Mouse (Mus musculus) spleen, postnatal 10 days (tissue): ENCODE results near the gene Elavl3.
A peak's percentile ranks its signal among the peaks of the same experiment; 100 is the strongest.

ENCODE experiments used
- DNase-seq, 2 experiments: peaks; one replicate each; pipeline ENCODE4 v3.0.0; 2021 to 2022; ENCODE audit warnings: low spot score in 2 of 2

Elavl3 gene

DNA sequence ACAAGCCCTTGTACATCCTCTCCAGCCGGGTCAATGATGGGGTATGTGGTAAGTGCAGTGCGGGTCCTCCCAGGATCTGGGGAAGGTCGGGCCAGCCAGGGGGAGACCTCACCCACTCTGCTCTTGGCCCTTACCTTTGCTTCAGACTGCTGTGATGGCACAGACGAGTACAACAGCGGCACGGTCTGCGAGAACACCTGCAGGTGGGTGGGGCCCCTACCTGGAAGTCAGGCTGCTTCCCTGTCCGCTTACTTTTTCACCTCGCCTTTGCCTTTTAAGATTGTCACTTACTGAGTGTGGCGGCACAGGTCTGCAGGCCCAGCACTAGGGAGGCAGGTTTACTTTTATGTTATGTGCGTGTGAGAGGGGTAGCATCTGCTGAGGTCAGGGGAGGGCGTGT is 47.3 kb downstream of the Elavl3 start:
- DNase-seq = no peak

DNA sequence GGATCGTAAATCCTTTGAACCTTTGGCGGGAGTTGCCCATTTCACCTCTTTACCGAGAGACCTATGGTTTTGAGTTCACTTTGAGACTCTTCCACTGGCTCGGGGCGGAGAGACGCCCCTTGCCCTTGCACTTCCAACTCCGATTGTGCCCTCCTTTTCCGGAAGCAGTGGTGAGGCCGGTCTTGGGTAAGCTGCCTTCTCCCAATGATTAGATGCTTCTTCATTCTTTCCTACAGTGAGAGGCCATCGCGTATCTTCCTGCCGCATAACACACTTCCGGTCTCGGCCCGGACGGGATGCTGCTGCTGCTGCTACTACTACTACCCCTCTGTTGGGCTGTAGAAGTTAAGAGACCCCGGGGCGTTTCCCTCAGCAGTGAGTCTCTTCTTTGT is 48.7 kb downstream of the Elavl3 start:
- peak in 1 of 2 experiments; percentile 59 for DNase-seq

DNA sequence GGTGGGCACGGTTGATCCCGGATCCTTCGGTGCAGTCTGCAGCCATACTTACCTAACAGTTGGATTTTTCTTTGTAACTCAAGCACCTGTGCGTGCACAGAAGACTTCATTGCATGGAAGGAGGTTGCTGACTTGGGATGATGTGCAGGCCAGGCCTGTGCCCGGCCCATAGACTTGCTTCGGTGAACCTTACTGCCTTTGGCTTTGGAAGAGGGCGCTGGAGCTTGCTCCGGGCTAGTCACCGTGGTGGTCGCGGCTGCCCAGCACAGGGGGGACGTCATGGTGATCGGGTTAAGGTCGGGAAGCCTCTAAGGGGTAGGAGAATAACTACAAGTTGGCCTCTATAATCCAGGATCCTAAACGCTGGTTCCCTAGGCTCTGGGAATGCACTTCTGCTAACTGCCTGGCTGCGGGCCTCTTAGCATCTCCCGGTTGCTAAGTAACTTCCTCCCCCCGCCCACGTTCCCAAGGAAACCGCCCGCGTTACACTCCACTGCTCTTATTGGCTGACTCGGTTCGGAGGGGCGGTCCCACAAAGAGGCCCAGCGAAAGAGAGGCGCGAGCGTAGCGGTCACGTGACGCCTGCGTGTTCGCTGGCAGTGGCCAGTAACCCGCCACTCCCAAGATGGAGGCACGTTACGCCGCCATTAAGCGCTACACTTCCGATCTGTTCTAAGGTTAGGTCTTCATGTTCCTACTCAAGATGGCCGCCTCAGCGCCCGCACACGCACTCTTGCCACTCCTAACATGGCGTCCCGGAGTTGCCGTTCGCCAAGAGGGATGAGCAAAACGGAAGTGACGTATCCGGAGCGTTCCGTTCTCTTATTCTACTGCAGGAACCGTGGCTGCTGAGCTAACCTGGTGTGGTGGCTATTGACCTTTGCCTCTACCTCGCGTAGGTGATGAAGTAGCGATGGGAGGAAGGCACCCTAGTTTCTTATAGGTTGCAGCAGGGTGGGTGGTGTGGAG is 49.3 kb downstream of the Elavl3 start, which contains the start of the genes Ccdc151 and Prkcsh:
Ccdc151 (minus strand) TSS at position 441 of the 969 bp plus-strand sequence.
Prkcsh (plus strand) TSS at position 613 of the 969 bp plus-strand sequence.
- peak; percentile 96 to 99 for DNase-seq

DNA sequence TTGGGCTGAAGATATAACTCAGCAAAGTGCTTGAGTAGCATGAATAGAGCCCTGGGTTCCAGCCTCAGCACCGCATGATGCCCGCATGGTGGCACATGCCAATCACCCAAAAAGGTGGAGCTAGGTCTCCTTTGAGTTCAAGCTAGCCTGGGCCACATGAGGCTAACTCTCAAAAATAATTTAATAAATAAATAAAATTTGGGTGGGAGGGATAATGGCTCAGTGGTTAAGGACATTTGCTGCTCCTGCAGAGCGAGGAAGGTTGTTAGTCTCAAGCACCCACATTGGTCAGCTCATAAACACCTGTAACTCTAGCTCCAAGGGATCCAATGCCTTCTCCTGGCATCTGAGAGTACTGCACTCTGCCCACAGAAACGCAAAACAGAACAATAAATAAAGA is 50.2 kb downstream of the Elavl3 start:
- DNase-seq = no peak

DNA sequence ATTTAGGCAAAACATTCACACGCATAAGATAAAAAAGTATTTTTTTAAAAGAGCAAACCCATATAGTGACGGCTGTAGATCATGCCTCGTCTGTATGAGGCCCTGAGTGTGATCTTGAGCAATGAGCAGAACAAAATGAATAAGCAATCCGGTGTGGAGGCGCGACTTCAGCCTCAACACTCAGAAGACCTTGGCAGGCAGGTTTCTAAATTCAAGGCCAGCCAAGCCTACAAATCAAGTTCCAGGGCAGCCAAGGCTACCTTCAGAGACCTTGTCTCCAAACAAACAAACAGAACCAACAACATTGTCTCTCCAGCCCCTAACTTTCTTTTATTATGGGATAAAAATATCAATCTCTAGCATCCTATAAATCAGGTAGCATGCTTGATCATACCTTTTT is 51.5 kb downstream of the Elavl3 start:
- no peak for DNase-seq

DNA sequence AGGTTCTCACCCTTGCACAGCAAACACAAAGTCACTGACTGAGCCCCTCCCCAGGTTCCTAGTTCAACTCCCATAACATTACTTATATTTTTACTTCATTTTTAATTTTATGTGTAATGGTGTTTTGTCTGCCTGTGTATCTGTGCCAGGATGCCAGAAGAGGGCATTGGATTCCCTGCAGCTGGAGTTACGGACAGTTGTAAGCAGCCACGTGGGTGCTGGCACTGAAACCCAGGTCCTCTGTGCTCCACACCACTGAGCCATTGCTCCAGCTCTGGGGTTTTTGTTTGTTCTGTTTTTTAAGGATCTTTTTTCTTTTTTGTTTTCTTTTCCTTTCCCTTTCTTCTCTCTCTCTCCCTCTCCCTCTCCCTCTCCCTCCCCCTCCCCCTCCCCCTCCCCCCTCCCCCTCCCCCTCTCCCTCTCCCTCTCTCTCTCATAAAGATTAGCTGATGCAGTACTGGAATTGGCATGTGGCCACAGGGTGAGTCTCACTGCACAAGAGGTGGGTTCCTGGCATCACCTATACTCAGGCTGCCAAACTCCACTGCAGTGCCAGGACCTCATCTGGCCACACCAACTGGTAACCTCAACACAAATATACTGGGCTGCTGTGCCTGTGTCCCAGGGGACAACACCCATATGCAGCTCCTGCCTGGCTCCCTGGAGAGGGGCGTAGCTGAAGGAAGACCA is 55.5 kb downstream of the Elavl3 start:
- no peak for DNase-seq

DNA sequence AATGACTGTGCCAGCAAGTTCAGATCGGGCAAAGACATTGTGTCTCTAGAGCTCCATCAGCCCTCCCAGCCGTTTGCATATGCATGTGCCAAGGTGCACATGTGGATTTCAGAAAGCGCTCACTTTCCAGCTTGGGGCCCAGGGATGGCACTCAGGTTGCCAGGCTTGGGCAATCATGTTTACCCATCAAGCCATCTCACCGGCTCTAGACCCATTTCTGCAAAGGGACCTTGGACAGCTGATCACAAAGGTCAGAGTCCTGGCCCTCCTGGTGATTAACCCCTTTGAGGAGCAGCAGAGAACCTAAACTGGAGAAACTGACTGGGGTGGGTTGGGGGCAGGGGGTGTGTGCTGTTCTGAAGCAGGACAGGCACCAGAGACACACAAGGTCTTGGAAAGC is 59.6 kb downstream of the Elavl3 start:
- DNase-seq = no peak

DNA sequence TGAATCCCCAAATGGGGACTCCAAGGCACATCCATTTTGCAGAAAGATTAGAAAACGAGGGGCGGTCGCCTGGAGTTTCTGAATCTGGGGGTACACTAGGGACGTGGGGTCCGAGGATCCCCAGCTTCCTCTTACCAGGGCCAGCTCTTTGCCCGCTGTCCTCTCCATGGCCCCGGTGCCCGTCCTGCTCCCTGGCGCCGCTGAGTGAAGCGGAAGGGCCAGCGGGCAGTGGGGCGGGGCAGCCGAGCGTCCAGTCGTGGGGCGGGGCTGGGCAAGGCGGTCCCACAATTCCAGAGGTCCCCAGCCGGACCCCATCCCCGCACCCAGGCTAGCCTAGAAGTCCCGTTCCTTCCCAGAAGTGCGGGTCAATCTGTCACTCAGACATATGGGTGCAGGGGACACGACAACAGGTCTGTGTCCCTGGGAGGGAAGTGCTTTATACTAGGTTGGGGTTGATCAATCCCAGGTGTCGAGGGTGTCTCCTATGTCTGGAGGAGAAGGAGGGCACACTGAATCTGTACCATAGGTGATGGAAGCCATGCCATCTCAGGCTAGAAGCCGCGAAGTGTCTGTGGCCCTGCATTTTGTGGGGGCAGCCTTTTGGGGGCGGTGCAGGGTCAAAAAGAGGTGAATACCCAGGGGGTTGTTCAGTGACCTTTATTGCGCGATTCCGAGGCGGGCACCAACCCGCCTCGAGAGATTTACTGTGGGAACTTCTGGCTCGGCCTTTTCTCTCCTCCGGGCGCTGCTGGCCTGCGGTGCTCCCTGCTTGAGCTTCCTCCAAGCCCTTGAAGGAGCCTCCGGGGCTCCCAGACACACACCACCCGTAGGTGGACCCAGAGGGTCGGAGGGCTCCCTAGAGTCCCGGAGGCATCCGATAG is 62.4 kb downstream of the Elavl3 start, which contains the start of gene Rgl3:
Rgl3 (minus strand) TSS at position 217 of the 881 bp plus-strand sequence.
- DNase-seq = no peak

DNA sequence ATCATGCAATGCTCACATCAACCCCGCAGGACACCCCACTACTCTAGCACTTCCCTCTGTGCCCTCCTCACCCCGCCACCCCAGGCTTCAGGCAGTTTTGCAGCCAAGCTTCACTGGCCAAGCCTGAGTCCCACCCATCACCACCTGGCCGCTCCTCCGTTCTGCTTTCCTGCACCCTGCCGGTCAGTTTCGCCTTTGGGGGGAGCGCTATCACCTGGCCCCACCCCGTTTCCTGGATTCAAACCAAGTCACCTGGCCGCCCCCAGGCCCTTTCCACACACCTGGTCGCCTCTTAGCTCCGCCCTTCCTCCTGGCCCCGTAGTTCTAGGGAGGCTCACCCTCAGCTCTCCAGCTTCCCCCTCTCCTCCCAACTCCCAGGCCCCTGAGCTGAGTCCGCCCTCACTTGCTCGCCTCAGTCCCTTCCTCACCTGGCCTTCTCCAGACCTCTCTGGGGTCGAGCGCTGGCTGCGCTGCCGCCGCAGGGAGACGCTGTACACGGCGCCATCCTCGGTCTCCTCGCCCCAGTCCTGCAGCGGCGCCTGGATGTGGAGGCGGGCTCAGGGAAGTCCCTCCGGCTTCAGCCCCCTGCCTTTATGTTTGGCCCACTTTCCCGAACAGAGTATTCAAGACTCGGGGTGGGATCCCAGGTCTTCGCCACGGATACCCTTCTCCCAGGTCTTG is 63.3 kb downstream of the Elavl3 start:
- DNase-seq = peak in 1 of 2 experiments; percentile 37

DNA sequence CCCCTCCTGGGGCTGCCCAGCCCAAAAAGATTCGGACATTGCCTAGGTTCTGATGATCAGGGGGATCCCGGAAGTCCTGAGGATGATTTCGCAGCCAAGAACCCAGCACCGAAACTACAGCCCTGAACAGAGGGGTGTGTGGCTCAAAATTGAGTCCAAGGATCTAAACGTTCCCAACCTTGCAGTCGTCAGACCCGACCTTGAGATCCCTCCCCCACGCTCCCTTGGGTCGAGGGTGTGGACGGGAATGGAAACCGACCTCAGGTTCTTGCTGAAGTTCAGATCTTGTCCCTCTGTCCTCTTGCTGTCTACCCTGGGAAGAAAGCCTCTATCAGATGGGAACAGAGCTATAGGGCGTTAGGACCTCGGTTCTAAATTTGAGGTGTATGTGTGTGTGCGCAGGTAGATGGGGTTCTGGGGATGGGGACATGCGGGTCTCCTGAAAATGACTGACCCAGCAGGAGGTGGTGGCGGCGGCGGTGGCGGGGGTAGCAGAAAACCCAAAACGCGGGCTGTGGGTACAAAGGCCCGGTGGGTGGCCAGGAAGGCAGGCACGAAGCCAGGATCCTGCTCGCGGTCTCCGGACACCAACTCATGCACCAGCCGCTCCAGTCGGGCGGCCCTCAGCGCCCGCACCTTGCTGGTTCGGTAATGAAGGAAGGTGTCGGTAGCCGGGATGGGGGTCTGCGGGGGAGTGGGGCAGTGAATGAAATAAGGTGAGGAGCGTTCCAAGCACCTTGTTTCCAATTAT is 64.1 kb downstream of the Elavl3 start:
- no peak for DNase-seq

DNA sequence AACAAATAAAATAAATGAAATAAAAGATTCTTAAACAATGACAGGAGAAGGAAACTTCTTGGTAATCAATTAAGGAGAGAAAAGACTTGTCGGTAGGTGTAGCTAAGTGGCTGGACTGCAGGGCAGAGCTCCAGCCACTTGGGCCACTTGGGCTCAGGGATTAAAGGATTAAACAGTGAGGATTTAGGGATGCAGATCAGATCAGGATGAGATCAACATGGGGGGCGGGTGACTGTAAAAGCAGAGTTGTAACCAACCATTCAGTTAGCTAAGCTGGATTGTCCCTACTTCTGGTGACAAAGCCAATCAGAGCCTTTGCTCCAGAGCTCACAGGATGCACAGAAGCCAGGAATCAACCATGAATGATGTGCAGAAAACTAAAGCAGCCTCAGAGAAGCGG is 67.9 kb downstream of the Elavl3 start:
- no peak for DNase-seq

DNA sequence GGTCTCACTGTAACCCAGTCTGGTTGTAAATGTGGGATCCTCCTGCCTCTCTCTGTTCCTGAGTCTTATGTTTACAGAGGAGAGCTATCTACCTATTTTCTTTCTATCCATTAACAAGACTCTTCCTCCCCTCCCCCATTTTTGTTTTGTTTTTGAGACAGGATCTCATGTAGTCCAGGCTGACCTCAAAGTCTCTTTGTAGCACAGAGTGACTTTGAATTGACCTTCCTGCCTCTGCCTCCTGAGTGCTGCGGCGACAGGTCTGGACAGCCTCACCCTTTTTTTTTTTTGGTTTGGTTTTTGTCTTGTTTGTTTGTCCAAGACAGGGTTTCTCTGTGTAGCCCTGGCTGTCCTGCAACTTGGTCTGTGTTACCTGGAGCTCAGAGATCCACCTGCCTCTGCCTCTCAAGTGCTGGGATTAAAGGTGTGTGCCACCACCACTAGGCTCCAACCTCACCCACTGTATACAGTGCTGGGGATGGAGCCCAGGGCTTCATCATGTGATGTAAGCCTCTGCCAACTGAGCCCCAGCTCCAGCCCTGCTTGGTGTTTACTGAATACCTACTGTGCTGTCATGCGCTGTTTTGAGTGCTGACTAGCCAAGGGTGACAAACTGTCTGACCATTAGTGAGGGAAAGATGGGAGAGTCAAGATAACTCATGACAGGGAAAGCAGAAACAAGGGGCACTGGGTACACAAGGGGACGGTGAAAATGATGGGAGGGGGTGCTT is 73.3 kb downstream of the Elavl3 start:
- DNase-seq = no peak

DNA sequence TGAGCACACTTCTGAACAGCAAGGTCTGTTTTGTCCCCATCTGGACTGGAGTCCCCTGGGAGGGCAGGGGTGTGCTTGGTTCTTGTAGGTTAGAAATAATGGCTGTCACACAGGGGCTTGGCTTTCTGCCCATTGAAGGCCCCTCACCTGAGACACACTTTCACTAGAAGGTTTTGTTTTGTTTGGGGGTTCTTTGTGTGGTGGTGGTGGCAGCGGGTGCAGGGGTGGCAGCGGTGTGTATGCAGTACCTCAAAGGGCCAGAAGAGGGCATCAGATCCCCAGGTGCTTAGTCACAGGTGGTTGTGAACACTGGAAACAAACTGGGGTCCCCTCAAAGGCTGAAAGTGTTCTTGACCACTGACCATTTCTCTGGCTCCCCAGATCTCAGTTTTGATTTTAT is 73.9 kb downstream of the Elavl3 start:
- DNase-seq = peak; percentile 73 to 80

DNA sequence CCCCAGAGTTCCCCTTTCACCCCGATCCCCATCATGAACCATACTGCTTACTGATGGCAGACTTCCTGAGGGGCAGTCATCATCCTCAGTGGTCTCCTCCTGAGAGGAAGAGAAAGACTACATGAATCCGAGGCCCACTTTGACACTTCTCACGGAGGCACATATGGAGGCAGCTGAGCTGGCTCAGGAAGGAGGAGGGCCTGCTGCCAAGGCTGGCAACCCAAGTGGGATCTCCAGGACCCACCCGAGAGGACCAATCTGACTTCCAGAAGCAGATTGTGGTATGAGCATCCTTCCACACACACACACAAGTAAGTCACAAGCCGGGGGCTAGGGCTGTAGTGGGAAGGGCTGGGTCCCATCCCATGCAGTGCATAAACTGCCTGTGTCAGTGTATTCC is 74.5 kb downstream of the Elavl3 start:
- no peak for DNase-seq

DNA sequence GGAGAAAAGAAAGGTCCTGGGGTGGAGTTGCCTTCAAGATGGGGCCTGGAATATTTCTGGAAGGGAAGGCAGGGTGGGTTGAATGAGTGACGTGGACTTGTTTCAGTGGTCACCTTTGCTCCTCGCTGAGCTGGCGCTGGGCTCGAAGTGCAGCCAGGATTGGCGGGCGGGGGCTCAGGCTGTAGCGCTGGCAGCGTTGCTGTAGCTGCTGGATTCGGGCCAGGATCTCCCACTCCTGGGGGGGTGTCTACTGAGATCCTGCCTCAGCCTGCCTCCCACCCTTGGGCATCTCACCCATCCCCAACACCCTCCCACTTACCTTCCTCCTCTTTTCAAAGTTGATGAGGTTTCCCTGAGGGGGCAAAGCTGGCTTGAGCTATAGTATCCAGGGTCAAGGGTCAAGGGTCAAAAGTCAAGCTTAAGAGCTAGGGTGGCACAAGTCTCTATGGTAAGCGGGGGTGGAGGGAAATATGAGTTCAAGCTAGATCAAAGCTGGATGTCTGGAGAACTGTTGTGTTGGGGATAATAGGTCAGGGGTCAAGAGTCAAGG is 75.1 kb downstream of the Elavl3 start:
- DNase-seq = no peak

DNA sequence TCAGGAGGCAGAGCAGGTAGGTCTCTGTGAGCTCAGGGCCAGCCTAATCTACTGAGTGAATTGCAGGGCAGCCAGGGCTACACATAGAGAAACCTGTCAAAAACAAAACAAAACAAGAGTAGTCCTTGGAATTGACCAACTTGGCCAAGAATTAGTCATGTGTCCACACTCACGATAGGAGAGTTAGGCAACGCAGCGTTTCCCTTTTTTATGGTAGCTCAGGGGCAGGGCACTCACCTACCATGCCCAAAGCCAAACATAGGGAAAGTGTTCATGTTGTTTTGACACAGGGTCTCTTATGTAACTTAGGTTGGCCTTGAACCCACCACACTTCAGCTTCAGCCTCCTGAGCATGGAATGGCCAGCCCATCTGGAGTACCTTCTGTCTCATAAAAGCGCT is 82.5 kb downstream of the Elavl3 start:
- no peak for DNase-seq

DNA sequence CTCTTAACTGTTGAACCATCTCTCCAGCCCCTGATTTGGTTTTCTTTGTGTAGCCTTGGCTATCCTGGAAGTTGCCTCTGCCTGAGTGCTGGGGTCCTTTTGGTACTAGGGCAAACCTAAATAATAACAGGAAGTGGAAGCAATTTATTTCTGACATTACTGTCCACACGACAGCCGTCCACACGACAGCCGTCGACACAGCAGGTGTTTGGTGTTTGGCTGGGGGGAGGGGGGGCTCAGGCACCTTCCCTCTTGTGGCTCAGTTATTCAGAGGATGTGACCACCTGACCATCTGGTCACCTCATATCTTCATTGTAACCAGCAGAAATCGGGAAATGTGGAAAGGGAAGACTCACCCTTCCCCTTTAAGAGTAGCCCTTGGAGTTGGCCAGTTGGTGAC is 82.9 kb downstream of the Elavl3 start:
- no peak for DNase-seq
